ENCODE assay signal across 8 mouse cellular contexts in the genomic region with DNA sequence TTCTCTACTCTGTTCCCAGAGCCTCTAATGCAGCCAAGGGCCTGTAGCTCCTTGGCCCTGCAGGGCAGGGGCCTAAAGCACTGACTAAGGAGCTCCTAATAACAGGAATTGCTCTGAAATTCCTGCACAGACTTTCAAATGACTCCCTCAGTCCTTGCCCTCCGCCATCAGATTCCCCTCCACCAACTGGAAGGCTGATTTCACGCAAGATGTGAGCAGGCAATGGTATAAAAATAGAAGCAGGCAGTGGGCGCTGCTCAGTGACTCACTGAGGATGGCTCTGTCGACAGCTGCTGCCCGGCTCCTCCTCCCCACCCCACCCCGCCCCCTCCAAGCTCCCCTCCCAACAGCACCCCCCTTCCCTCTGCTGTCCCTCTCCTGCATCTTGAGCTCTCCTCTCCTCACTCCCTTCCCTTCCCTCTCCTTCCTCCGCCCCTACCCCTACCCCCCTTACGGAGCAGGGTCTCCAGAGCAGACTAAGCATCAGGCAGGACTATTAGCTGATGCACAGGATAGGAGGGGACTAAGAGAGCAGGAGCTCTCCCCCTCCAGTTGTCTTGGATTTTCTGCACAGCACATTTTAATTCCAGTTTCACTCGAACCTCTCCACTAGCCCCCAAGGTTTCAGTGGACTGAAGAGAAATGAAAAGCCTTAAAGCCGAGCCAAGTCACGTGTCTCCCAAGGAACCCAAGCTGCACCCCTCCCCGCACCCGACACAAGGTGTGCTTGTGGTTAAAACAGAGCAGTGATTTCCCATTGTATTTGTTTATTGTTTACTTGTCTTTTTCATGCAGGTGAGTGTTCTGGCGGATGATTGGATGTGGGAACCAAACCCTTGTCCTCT. TPM values are rescaled to one million over a fixed set of nuclear protein-coding genes. Genes with fewer than 3 reads are reported as not detected.
DNase-seq lines count a peak whose midpoint lies in the region; ATAC-seq lines count a peak whose summit lies in the region.

No protein-coding gene starts in this region.

- H3K36me3 ChIP-seq in heart, embryonic 14.5 days (ENCODE audit: control insufficient read depth, insufficient read depth, low read length), result no peaks in the 10 kb centered on the region

- DNase-seq in heart, adult 9 months (ENCODE audit: low spot score in 2 of 2), result no peak
- DNase-seq in cerebellum, postnatal 10 days, result peak; percentile 67 to 70
- DNase-seq in frontal cortex, postnatal 36 days (ENCODE audit: low spot score in 2 of 2), result peak; percentile 77 to 86
- peak; percentile 79 to 96 for DNase-seq in left cerebral cortex, postnatal 25 days (ENCODE audit: low spot score in 2 of 2)
- DNase-seq in right cerebral cortex, postnatal 10 days (ENCODE audit: low spot score in 2 of 2), result peak; percentile 87 to 94
- no peak for DNase-seq in ovary, adult 18-20 months (ENCODE audit: low spot score)
- DNase-seq in thymus, adult 18-20 months, result no peak

- peak overlapping the region; percentile 40 for H3K4me2 ChIP-seq in heart, embryonic 14.5 days (ENCODE audit: low read length)

- WGBS in heart, embryonic 14.5 days, result 10% methylated on average over 14 of the region's 14 CpGs

- no peaks in the 10 kb centered on the region for H3K9me3 ChIP-seq in heart, embryonic 14.5 days (ENCODE audit: control insufficient read depth, low read length)

- peaks cover 3% of the 10 kb centered on the region; the same call in 1 of the 2 replicates for H3K27me3 ChIP-seq in heart, embryonic 14.5 days (ENCODE audit: control insufficient read depth, insufficient read depth, low read length)

- H3K27ac ChIP-seq in heart, embryonic 14.5 days (replicated peaks in 1 of 2; ENCODE audit: control insufficient read depth in 1 of 2, insufficient read depth in 1 of 2, low read depth in 2 of 2, low read length in 2 of 2), result 0 out of 4 replicates have a peak overlapping the region, but pooled peaks of 1 of the 2 experiments have one; percentile 35

- peaks cover 9 to 15% of the 10 kb centered on the region in 2 experiments for H3K4me1 ChIP-seq in heart, embryonic 14.5 days (ENCODE audit: control insufficient read depth in 2 of 2, insufficient read depth in 2 of 2, low read length in 2 of 2)

- H3K4me3 ChIP-seq in heart, embryonic 14.5 days (ENCODE audit: control insufficient read depth in 1 of 2, insufficient read depth in 1 of 2, low read depth in 1 of 2, low read length in 2 of 2), result no peak overlapping the region

- 0 out of 2 replicates have a peak overlapping the region, but pooled peaks have one; percentile 27 for H3K9ac ChIP-seq in heart, embryonic 14.5 days (ENCODE audit: low read length)

- intact Hi-C loops in left cerebral cortex, postnatal 25 days (cut with DNase I), result loop anchor here (1.0 to 2.0 kb wide), 2 partner anchors 26 to 44 kb away; no protein-coding TSS in a partner anchor

- ATAC-seq in heart, embryonic 14.5 days (ENCODE audit: insufficient number of reproducible peaks, insufficient read depth, low FRiP score, low read depth), result 0 out of 2 replicates have a peak, but pooled peaks have one; percentile 55

RNA-seq across cellular contexts. Expression of gene Acta1, which starts 9.6 kb away (rescaled TPM):
- polyA plus RNA-seq in heart, embryonic 14.5 days (2014; fragmentation: Nextera tagmentation; extraction: Ambion mirVana), result 236 and 241 TPM in 2 replicates
- total RNA-seq in left cerebral cortex, postnatal 25 days (2021), result 10 to 100 TPM; 12.1 to 13.9 TPM

RNA-seq across cellular contexts. Expression of gene Ccsap, which starts 24.9 kb away (rescaled TPM):
- polyA plus RNA-seq in heart, embryonic 14.5 days (2014; fragmentation: Nextera tagmentation; extraction: Ambion mirVana), result 2.9 and 3.7 TPM in 2 replicates
- 10 to 100 TPM; 67.4 to 72.8 TPM for total RNA-seq in left cerebral cortex, postnatal 25 days (2021)

Comparison
In these comparisons a context has a peak if more than half of its experiments do, and no peak if none do; other contexts are left out.
1. DNase-seq: peak in cerebellum, postnatal 10 days (2 of 2), frontal cortex, postnatal 36 days (2 of 2), left cerebral cortex, postnatal 25 days (2 of 2) and right cerebral cortex, postnatal 10 days (2 of 2); none in heart, adult 9 months (0 of 2), ovary, adult 18-20 months (single experiment) and thymus, adult 18-20 months (0 of 2).